Mouse (Mus musculus) urinary bladder, adult 2 months (tissue): ENCODE data around the gene Usp3. TPM values are rescaled to one million over a fixed set of nuclear protein-coding genes. Genes with fewer than 3 reads are reported as not detected.

Source experiments
- DNase-seq: peaks from one replicate; pipeline ENCODE4 v3.0.0; 2022; ENCODE audit warnings: low spot score
- polyA plus RNA-seq: library from polyadenylated mRNA; depleted of rRNA; stranded (reverse); fragments of >200 nt; gene quantifications from 2 replicates; pipeline ENCODE4 v1.2.3, GENCODE M21; 2012

Gene Usp3
- polyA plus RNA-seq, 1 experiment: 39.3 TPM

DNA sequence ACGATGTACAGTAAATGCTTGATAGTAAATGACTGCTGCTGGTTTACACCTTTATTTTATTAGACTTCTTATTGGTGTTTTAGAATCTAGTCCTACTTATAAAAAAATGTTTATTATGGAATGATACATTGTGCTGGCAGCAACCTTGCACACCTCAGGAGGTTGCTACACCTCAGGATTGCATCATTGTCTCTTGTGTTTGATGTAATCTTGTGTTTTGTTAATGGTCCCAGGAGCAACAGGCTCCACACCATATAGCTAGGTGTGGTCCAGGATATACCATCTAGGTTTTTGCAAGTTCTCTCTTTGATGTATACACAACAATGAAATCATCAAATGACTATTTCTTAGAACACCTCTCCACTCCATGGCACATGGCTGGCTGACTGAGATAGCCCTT is 11.0 kb upstream of the Usp3 start:
- DNase-seq: no peak

DNA sequence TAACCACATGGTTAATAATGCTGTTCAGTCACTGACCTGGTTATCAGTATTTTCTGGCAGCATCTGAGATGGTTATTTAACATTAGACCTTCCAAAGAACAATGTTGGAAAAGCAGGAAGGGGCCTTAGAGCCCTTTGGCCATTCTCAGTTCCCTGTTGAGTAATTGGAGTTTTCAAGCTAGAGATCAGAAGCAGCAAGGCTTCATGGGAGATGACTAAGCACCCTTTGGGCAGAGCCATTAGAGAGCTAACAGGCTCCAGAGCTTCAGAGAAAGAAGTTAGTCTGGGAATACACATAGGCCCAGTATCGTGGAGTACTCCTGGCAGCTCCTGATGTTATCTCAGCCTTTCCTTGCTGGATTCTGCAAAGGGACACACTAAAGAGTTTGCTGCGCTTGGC is 8.1 kb upstream of the Usp3 start:
- DNase-seq: no peak

DNA sequence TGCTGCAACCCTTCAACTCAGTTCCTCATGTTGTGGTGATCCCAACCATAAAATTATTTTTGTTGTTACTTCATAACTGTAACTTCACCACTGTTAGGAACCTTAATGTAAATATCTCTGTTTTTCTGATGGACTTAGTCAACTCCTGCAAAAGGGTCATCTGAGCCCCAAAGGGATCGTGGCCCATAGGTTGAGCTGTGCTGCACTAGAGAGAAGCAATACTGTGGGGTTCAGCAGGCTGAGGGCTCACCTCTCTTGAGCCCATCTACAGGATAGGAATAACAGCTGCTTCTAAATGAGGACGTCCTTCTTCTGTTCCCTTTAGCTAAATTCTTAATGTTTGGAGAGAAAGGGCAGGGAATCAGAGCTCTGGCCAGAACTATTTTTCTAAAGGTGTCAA is 7.6 kb upstream of the Usp3 start:
- no peak for DNase-seq

DNA sequence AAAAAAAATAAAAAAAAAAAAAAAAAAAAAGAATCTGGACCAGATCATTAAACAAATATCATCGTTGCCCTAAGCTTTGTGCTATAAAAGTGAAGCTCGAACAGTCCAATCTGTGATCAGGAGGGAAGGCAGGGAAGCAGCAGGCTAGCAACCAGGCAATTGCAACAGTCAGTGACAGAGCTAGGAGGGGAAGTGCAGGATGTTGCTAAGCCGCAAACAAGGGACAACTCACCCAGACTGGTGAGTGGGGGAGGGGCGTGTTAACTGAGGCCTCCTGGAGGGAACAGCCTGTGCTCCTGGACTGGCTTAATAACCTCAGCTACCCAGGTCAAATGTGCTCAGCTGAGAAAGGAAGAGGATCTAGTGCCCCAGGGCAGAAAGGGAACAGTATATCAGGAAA is 6.6 kb upstream of the Usp3 start:
- DNase-seq: no peak

GRCm38 (mm10) chr9:66598636-66599035 is 5.7 kb upstream of the Usp3 start:
- no peak for DNase-seq

- DNase-seq: no peak
Measured at GRCm38 (mm10) chr9:66597480-66598215, 4.7 kb upstream of the Usp3 start.

DNA sequence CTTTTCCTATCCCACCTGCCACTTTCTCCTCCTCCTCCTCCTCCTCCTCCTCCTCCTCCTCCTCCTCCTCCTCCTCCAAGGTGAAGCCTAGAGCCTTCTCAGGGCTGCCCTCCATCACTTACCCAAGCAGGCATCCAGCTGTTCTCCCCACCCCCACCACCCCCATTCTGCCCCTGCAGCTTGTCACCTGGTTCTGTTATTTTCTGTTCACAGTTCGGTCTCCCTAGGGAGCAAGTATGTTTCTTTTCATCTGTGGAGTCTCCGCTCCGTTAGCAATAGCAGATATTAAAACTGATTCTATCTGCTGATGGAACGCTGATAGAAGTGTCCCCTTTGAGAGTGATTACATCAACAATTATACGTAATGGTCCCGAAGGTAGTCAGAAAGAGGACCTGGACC is 4.1 kb upstream of the Usp3 start:
- DNase-seq: no peak

GRCm38 (mm10) chr9:66595722-66596675 is 3.1 kb upstream of the Usp3 start:
- DNase-seq: no peak

- no peak for DNase-seq
Measured at GRCm38 (mm10) chr9:66594061-66594460, 1.1 kb upstream of the Usp3 start.

- DNase-seq: no peak
Measured at GRCm38 (mm10) chr9:66593613-66593969, 649 bp upstream of the Usp3 start.

DNA sequence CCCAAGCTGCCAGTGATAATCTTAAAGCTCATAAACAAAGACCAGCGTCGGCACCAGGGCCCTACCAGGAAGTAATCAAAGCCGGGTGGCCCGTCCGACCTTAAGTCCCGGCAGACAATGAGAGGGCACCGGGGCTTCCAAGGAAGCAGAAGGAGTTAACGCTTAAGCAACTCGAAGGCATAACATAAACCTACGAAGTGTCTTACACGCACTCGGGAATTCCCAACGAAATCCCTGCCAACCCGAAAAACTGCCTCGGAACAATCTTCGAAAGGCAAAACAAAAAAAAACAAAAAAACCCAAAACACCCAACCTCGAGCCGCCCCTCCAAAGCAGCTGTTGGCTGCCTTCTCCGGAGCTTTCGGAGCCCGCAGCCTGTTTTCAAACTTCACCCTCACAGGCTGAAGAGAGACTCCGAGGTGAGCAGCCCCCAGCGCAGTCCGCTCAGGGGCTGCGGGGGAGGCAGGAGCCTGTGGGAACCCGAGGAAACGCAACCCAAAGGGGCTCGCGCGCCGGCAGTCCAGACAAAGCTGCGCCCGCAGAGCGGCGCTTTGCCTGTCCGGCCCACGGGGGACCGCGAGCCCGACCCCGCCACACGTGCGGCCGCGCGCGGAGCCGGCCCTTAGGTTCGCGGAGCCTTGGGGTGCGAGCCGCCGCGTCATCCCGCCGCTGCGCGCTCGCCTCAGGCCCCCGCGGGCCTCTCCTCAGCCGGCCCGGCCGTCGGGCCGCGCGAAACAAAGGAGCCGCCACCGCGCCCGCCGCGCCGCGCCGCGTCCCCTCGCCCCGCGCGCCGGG is 894 bp downstream of the Usp3 start:
- DNase-seq: peak; percentile 41

DNA sequence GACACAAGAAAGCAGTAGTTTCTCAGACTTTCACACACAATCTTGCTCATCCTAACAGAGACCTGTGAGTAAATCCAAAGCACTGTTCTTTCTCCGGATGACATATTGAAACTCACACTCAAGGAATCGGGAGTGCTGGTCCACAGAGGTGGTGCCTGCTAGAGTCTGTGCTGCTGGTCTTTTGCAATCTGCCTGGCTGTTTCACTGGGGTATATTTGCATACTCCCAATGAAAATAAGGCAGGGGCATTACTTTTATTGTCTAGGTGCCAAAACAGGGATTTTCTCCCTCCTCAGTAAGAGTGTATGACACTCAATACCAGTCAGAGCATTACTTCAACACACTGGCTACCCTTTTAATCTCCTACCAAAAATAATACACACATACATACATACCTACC is 2.9 kb downstream of the Usp3 start:
- no peak for DNase-seq

DNA sequence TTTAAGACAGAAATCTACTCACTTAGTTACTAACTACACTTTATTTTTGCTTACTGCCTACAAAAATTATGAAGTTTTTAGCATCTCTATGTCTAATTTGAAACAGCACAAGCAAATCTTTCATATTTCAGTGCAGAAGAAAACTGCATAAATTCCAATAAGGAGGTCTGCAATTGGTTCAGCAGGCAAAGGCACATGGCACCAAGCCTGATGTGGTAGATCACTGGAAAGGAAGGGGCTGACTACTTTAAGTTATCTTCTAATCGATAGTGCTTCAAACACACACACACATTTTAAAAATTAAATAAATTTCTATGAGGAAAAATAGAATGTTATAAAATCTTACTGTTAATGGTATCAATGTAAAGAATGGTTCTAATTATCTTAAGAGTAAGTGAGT is 5.9 kb downstream of the Usp3 start:
- no peak for DNase-seq

DNA sequence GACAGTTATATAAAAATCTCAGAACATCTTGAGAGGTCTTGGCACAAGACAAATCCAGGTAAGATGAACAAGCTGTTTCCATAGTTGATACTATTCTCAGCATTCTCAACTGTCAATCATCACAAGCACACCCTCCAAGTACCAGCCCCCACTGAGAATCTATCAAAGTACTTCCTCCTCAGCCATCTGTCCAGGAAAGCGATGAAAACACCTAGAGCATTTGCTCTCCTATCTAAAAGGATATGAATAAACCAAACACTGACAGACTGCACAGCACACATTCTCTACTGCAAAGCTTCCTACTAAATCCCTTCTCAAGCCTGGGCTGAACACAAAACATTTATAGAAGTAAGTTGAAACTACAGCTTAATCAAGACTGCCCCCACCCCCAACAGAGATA is 6.4 kb downstream of the Usp3 start:
- no peak for DNase-seq

GRCm38 (mm10) chr9:66585191-66585590 is 7.8 kb downstream of the Usp3 start:
- no peak for DNase-seq

- no peak for DNase-seq
Measured at GRCm38 (mm10) chr9:66584176-66584575, 8.8 kb downstream of the Usp3 start.

- DNase-seq: no peak
Measured at GRCm38 (mm10) chr9:66583244-66583643, 9.7 kb downstream of the Usp3 start.

DNA sequence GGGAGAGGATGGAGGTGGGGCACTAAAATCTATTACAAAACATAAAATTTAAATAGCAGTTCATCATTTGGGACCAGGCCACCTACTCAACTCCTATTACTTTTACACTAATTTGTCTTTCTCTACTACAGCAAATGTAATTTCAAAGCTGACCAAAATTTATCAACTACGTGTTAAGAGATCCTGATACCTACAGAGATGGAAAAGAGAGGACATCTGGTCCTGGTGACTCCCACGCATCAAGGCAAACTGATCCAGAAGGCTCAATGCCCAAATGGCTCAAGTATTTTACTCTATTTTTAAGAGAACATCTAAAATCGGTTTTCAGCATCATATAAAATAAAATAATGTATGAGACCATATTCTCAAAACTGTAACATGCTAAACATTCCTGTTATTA is 11.2 kb downstream of the Usp3 start:
- no peak for DNase-seq

GRCm38 (mm10) chr9:66580722-66581121 is 12.2 kb downstream of the Usp3 start:
- DNase-seq: no peak

GRCm38 (mm10) chr9:66575878-66576238 is 17.1 kb downstream of the Usp3 start:
- no peak for DNase-seq

DNA sequence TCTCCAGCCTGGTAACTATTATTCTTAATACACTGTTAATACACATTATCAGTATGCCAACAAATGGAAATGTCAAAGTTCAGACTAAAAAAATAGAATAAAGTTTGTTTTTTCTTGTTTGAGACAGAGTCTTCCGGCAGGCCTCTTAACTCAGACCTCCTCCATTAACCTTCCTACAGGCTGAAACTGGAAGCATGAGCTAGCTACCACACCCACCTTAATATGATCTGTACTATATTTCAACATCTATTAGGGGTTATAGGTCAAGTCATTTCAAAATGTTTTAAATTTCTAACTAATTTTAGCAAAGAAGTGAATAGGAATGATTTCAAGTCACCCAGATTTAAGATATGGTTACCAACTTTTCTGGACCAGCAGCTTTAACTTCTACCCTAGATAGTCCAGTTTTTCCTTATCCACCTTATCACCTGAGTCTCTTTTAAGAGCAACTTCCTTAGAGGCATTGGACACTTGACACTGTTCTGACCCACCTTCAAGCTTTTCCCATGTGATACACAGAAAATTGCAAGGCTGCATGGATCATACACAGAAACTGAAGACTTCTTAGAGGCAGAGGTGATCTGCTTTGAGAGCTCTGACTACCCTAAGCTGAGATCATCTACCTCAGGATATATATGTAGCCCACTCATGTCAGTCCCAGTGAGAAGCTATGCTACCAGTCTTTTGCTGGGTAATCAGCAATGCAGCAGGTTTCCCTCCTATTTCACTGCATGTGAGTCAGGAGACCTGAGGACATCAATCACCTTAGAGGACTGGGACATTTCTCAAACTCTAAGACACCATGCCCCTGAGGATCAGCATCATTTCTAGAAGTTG is 17.7 kb downstream of the Usp3 start:
- DNase-seq: no peak
